Mouse (Mus musculus) left cerebral cortex, adult 2 months (tissue): Measurements from ENCODE around the gene Pde1b. TPM values are rescaled to one million over a fixed set of nuclear protein-coding genes. Genes with fewer than 3 reads are reported as not detected.
A peak's percentile ranks its signal among the peaks of the same experiment; 100 is the strongest.

Source experiments
- DNase-seq, 2 experiments: peaks; one replicate each; pipeline ENCODE4 v3.0.0; 2021 to 2022; ENCODE audit warnings: low spot score in 2 of 2, mixed read lengths in 1 of 2; ENCODE audit errors: extremely low spot score in 1 of 2
- H3K27ac ChIP-seq: fragments of 200-600 bp; 2 replicates; pipeline ENCODE4 v1.8.1; 2022
- H3K4me3 ChIP-seq: fragments of 200-600 bp; 2 replicates; pipeline ENCODE4 v1.8.1; 2022
- CTCF ChIP-seq: fragments of 200-600 bp; IDR thresholded peaks from 2 replicates; pipeline ENCODE4 v1.8.1; 2022; ENCODE audit warnings: antibody characterized with exemption, mild to moderate bottlenecking, moderate library complexity
- intact Hi-C: fragments of 180-260 bp; cut with DNase I; formaldehyde crosslinking; loops from one replicate; pipeline ENCODE4 v1.15.1; 2025
- total RNA-seq, 2 experiments: library from RNA; stranded (reverse); gene quantifications; 2 replicates each; pipeline ENCODE4 v1.2.3; 2021

Pde1b gene
- total RNA-seq, 2 experiments from 2014 or later, result 138 to 175 TPM

DNA sequence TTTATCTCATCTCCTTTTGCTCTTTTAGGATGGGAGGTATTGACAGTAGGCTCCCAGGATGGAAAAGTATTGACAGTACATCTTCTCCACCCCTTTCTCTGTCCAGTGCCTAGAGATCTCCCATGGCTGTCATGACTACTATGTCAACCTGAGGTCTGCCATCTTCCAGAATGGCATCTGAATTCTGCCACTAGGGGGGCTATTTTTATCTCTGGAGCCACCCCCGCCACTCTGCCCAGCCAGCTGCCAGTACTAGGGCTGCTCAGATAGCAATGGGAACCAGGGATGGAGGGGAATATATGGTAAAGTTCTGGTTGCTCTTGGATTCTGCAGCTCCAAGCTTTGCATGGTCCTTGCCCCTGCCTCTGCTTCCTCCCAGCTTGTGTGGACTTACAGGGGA lies 8.8 kb downstream of the Pde1b start:
- DNase-seq, result no peak
- Histone ChIP-seq H3K27ac (peak overlapping the region; percentile 7; the same call in 1 of the 2 replicates), H3K4me3 (no peak overlapping the region)
- intact Hi-C loops, result no loop called here
- peak; percentile 50 for TF ChIP-seq CTCF

DNA sequence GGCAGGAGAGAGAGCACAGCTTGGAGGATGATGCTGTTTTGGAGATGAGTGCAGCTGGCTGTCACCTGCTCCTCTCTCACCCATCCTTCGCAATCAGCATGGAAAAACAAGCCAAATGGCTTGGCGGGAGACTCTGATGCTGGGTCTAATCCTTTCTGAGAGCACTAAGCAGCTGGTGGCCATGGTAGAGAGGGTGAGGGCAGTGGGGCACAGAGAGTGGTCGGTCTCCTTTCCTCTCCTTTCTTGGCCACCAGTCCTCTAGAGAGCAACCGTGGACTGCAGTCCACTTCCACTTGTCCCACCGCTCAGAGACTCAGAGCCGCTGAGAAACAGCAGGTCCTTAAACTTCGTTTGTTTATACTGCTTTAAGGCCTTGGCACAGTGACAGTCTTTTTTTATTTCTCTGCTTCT lies 10.8 kb downstream of the Pde1b start:
- no peak for TF ChIP-seq CTCF
- Histone ChIP-seq H3K4me3 (peak overlapping the region; percentile 45; the same call in 1 of the 2 replicates), H3K27ac (peak overlapping the region; percentile 72)
- intact Hi-C loops, result no loop called here
- no peak for DNase-seq

DNA sequence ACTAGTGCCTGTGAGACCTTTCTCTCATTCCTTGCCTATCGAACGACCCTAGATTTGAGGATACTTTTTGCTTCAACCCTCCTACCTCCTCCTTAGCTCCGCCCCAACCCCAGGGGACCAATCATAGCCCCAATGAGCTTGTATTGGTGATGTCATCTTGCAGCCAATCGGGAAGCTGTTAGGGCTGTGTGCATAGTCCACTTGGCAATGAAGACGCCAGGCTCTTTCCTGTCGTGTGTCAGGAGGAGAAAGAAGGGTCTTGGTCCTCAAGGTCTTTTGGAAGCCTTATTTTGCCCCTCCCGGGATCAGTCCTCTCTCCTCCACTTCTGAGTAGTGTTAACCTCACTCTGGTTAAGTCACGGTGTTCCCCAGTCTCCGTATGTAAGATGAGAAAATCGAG lies 11.3 kb downstream of the Pde1b start:
- DNase-seq, result peak; percentile 65 to 71
- intact Hi-C loops, result no loop called here
- Histone ChIP-seq H3K4me3 (peak overlapping the region; percentile 45), H3K27ac (peak overlapping the region; percentile 74; the same call in 1 of the 2 replicates)
- TF ChIP-seq CTCF, result no peak

DNA sequence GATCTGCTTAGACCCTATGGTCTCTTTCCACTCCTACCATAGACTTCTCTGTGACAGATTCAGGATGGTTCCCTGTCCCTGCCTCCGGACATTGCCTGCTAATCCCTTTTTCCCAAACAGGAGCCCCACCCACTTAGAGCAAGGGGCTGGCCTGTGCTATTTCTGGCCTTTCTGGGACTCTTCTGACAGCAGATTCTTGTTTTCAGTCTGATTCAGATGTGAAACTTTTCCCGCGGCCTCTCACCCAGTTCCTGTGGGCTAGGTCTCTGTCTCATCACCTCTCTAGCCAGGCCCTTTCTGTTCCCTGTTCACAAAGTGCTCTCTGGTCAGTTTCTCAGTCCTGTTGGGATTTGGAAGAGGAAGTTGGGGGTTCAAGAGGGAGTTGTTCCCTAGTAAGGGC lies 12.1 kb downstream of the Pde1b start:
- intact Hi-C loops, result no loop called here
- TF ChIP-seq CTCF, result no peak
- no peak for DNase-seq
- Histone ChIP-seq H3K4me3 (no peak overlapping the region), H3K27ac (no peak overlapping the region)

DNA sequence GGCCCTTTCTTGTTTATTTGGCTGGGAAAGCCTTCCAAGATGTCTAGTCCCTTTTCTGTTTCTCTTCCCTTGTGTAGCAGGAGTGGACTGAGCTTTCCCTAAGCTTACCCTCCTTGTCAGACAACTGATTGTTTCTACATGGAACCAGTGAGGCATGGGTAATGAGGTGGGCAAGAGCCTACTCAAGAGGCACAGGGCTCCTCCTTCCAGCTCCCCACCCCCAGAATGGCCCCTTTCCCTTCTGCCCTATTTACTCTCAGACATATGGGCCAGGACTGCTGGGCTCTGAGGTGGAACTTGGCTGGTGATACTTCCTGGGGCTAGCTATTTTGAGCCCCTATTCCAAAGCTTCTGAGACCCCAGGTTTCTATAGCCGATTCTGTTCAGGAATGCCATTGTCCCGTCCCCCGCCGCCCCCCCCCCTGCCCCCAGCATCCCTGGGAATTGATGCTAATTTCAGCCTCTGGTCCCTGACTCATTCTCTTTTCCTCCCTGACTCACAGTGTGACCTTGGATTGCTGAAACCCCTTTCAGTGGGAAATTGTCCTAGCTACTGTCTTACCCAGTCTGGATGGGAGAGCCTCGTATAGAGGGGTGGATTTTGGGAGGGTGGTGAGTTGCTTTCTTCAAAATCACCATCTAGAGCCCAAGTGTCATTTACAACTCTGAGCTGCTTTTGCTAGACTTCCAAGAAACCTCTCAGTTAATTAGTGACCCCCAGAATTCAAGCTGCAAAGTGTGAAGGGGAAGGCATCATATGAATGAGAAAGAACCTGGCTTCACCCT lies 16.0 kb downstream of the Pde1b start:
- Histone ChIP-seq H3K27ac (peak overlapping the region; percentile 45; the same call in 1 of the 2 replicates), H3K4me3 (no peak overlapping the region)
- DNase-seq, result no peak
- TF ChIP-seq CTCF, result no peak
- intact Hi-C loops, result no loop called here

DNA sequence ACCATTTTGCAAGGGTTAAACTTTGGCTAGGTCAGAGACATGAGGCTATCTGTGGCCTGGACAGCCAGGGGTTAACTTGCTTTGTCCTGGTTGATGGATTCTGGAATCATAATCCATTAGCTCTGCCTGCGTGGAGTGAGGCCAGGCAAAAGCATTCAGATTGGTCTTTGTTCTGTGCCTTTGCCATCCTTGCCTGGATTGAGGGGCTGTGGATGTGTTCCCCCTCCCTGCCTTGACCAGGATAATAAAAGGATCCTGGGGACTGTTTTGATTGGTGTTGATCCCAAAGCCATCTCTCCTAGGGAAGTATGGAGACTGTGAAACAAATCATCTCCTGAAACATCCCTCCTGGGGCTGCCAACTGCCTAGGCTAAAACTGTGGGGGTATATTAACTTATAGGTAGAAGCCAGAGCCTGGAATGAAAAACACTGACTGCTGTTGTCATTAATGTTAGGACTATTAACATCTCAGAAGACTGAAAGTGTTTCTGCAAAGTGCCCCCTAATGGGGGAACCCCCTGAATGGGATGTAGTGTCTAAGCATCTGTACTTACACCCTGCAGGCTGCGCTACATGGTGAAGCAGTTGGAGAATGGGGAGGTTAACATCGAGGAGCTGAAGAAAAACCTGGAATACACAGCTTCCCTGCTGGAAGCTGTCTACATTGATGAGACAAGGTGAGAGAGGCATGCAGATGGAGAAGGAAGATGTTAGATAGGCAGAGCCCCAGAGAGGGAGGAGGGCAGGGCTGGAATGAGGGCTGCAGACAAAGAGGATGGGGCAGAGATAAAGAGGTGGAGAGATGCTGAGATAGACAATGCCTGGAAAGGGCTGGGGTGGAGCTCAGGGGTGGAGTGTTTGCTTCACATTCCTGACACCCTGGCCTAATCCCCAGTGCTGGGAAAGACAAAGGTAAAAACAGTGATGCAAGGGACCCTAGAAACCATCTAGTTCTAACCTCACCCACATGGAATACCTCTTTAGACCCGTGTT lies 16.8 kb downstream of the Pde1b start:
- Histone ChIP-seq H3K4me3 (no peak overlapping the region), H3K27ac (no peak overlapping the region)
- no peak for DNase-seq
- intact Hi-C loops, result no loop called here
- no peak for TF ChIP-seq CTCF

- intact Hi-C loops, result no loop called here
- no peak overlapping the region for H3K4me3 ChIP-seq
- no peak for DNase-seq
- no peak for TF ChIP-seq CTCF
- H3K27ac ChIP-seq, result no peak overlapping the region; the same call in 1 of the 2 replicates
Observed at GRCm38 (mm10) chr15:103522458-103523099, 19.7 kb downstream of the Pde1b start.

GRCm38 (mm10) chr15:103523156-103523555 lies 20.3 kb downstream of the Pde1b start:
- no peak overlapping the region for H3K4me3 ChIP-seq
- no peak for TF ChIP-seq CTCF
- intact Hi-C loops, result no loop called here
- H3K27ac ChIP-seq, result no peak overlapping the region; the same call in 1 of the 2 replicates
- no peak for DNase-seq

DNA sequence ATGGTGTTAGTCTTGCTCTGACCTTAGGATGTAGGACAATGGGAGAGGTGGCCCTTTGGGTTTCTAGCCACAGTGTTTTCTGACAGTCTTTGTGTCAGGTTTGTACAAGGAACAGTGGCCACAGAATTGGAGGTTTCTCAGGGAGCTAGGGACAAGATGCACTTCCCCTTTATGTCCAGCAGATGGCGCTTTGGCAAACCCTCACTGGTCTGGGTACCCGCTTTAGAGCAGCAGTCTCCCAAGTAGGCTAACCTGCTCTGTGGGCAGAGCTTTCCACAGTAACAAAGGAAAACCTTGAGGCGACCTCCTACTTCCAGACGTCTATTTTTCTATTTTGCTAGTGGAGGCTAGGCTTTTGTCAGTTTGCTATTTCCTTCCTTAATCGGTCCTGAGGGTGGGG lies 27.5 kb downstream of the Pde1b start:
- peak; percentile 62 to 68 for DNase-seq
- peak overlapping the region; percentile 67 for H3K27ac ChIP-seq
- TF ChIP-seq CTCF, result peak; percentile 99
- intact Hi-C loops, result no loop called here
- H3K4me3 ChIP-seq, result no peak overlapping the region

DNA sequence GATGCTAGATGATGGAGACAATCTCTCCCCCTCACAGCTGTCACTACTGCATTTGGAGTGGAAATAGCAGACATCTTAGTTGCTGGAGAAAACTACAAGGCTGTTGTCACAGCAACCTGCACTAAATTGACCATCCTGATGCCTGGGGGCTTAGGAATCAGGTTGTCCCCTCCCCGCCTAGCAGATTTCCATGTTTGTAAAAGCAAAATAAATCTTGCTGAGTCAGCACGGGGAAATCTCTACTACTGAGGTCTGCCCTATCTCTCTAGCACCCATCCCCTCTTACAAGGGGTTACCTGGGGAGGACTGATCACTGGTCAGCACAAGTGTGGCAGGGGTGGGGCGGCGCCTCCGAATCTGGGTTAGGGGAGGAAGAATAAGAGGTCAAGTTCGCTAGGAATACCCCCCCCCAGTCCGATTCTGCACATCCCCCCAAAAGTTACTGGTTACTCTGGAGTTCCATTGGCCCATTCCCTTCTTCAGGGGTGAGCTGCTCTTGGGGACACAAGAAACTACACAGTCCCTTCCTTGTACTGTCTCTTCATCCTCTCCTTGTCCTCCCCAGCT lies 31.3 kb downstream of the Pde1b start:
- Histone ChIP-seq H3K27ac (peak overlapping the region; percentile 28), H3K4me3 (no peak overlapping the region)
- no peak for DNase-seq
- no peak for TF ChIP-seq CTCF
- intact Hi-C loops, result no loop called here

DNA sequence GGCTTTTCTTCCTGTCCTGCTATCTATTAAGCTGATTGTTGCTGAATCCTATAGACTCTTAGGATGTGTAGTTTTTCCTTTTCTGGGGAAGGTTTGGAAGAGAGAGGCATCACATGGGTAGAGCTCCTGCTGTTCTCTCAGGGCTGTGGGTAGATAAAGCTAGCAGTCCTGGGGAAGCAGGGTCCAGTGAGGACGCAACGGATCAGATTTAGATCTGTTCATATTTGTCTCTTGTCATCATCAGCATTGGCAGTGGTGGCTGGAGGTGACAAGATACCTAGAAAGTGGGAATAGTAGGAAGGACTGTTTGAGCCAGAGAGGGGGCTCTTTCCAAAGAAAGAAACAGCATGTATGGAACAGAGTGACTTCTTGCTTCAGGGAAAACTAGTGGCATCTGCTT lies 32.2 kb downstream of the Pde1b start:
- no peak for TF ChIP-seq CTCF
- Histone ChIP-seq H3K4me3 (no peak overlapping the region), H3K27ac (peak overlapping the region; percentile 30; the same call in 1 of the 2 replicates)
- DNase-seq, result no peak
- intact Hi-C loops, result loop anchor here (5.0 kb wide), 1 partner anchor 53 kb away; no protein-coding TSS in a partner anchor
